Mouse (Mus musculus) heart, adult 8-10 months (tissue): Measurements from ENCODE around the gene Tspan1. TPM values are rescaled to one million over a fixed set of nuclear protein-coding genes. Genes with fewer than 3 reads are reported as not detected.

Source experiments
- DNase-seq: peaks from one replicate; pipeline ENCODE4 v3.0.0; 2022; ENCODE audit warnings: low spot score
- total RNA-seq, 4 experiments: library from RNA; stranded (reverse); gene quantifications; 2 replicates each; pipeline ENCODE4 v1.2.4; 2022

Tspan1 gene
- total RNA-seq, 4 experiments from 2014 or later = 0.55 TPM; not detected in 3

- DNase-seq = peak; percentile 66
These were observed 1.4 kb upstream of the Tspan1 start for GRCm38 (mm10) chr4:116168617-116169352.

GRCm38 (mm10) chr4:116165708-116166407, 1.5 kb downstream of the Tspan1 start:
- DNase-seq = no peak

DNA sequence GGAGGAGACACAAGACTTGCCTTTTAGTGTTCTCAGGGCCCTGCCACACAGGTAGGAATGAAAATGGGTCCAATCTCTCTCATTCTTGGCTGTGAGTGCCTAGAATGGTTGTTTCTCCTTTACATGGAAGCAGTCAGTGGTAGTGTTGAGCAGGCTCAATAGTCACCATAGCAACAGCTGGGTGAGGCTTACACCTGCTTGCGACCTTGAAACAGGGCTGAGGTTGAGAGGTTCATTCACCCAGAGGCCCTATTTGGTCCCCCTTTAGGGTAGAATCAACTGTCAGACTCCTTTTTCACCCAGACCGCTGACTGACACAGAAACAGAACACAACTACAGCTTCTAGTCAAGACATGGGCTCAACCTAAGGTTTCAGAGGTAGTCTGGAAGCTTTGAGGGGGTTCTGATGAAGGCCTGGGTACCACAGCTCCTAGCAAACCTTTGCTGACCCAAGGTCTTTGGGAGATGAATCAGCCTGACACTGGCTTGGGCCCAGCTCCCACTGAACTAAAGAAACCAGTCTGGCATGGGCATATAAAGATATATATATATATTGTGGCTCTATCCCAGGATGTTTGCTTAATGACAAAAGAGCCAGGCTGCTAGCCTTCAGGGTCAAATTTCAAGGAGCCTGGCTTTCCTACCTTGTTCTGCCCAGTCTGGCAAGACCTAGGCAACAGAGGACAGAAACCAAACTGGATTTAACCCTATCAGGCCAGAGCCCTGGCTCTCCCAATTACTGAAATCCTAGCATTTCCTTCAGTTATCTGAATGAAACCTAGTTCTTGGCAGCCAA, 2.4 kb downstream of the Tspan1 start:
- DNase-seq = no peak

- no peak for DNase-seq
These were observed 5.3 kb downstream of the Tspan1 start for GRCm38 (mm10) chr4:116162142-116162541.

- no peak for DNase-seq
These were observed 6.6 kb downstream of the Tspan1 start for GRCm38 (mm10) chr4:116160769-116161168.

- DNase-seq = no peak
These were observed 7.5 kb downstream of the Tspan1 start for GRCm38 (mm10) chr4:116159912-116160311.

DNA sequence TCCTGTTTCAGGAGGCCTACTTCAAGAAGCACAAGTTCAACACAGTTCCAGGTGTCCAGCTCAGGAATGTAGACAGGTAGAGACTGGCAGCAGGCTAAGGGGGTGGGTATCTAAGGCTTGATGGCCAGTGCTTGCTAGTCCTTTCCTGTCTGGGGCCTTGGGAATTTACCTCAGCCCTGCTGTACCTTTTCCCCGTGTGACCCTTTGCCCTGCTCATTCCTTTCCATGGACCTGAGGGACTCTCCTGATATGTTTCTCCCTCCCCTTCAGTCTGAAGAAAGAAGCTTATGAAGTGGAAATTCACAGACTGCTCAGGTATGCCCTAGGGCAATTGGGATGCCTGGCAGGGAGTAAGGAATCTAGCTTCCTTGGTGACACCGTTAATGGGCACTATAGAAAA, 9.5 kb downstream of the Tspan1 start:
- no peak for DNase-seq

DNA sequence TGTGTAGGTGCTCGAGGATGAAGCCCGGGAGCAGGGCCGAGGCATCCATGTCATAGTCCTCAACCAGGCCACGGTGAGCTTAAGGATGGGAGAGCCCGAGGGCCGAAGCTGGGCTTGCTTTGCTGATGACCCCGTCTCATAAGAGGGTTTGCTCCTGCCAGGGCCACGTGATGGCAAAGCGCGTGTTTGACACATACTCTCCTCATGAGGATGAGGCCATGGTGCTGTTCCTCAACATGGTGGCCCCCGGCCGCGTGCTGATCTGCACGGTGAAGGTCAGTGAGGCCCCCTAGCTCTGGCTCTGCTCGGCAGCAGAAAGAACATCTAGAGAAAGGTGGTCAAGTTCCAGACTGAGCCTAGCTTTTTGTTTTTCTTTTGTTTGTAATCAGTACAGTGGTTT, 14.7 kb downstream of the Tspan1 start:
- no peak for DNase-seq

GRCm38 (mm10) chr4:116151238-116151637, 16.2 kb downstream of the Tspan1 start, which contains the start of gene Lurap1:
Lurap1 (minus strand) TSS chr4:116151338.
- no peak for DNase-seq

- no peak for DNase-seq
These were observed 16.6 kb downstream of the Tspan1 start for GRCm38 (mm10) chr4:116150862-116151221.

GRCm38 (mm10) chr4:116150156-116150861, 17.1 kb downstream of the Tspan1 start:
- peak; percentile 35 for DNase-seq

DNA sequence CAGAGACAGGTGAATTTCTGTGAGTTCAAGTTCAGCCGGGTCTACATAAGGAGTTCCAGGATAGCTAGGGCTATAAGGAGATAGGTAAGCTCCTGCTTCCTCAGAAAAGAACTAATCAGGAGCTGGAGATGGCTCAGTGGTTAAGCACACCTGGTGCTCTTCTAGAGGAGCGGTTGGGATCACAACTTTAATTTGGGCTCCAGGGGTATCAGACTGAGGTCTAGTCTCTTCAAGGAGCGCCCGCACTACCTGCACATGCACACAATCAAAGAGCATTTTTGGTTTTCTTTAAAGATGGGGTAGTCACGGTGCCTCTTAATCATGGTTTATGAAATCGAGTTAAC, 17.6 kb downstream of the Tspan1 start:
- DNase-seq = no peak

- peak; percentile 60 for DNase-seq
These were observed 23.3 kb downstream of the Tspan1 start for GRCm38 (mm10) chr4:116143891-116144717.

DNA sequence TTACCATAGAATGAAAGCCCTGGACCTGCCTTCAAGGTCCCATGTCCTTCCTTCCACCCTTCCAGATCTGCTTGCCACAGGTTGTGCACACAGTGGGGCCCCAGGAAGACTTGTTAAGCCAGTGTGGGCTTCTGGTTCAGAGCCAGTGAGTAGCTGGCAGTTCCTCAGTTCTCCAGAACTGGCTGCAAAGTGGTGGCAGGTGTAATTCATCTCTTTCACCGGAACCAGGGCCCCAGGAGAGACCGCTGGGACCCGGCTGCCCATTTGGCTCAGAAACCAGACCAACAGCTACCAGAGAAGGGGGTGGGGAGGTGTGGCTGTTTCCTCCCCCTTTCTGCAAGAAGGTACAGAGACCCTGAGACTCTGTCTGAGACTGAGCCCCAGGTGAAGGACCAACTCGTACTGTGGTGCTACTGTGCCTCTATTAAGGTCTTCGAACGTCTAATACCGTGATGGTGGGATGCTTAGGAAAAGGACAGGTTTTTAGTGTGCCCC, 24.0 kb downstream of the Tspan1 start:
- DNase-seq = peak; percentile 11

GRCm38 (mm10) chr4:116142269-116142668, 25.1 kb downstream of the Tspan1 start:
- DNase-seq = no peak

GRCm38 (mm10) chr4:116141736-116142135, 25.7 kb downstream of the Tspan1 start:
- no peak for DNase-seq

GRCm38 (mm10) chr4:116140801-116141574, 26.4 kb downstream of the Tspan1 start:
- DNase-seq = no peak

DNA sequence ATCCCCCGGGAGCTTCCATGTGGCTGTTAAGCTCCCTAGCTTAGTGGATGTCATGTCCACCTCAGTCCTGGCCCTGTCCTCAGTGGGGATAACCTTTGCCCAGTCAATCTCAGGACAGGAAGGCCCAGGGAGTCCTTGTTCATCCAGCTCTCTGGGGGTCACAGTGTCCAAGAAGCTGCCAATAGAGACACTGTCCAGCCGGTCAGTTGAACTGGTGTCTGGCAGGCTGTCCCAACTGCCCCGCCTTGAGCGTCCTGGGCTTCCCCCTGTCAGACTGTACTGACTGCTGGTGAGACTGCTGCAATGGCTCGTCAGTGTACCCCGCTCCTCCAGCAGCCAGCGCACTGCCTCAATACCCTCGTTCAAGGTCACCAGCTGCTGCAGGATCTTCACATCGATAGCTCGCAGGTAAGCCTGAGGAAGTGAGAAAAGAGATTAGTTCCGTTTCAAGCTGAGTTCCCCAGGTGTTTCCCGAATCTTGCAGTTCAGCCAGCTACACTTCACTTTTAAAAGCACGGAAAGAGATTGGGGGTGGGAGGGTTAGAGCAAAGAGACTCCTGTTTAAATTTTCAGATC, 29.9 kb downstream of the Tspan1 start:
- no peak for DNase-seq

DNA sequence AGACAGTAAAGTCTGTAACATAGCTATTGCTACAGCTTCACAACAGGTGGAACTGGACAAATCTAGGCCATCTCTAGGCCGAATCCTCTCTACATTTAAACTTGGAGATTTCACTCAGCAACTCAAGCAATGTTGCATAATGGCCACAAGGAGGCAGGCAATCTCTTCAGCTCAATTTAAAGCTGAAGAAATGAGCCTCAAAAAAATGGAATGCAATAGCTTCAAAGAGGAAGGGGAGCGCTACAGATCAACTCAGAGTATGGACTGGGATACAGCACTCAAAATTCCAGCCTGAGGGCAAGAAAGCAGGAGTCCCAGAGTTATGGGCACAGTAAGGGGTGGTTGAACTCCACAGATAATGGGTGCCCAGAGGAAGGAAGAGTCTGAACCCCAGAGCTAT, 32.4 kb downstream of the Tspan1 start:
- DNase-seq = no peak

DNA sequence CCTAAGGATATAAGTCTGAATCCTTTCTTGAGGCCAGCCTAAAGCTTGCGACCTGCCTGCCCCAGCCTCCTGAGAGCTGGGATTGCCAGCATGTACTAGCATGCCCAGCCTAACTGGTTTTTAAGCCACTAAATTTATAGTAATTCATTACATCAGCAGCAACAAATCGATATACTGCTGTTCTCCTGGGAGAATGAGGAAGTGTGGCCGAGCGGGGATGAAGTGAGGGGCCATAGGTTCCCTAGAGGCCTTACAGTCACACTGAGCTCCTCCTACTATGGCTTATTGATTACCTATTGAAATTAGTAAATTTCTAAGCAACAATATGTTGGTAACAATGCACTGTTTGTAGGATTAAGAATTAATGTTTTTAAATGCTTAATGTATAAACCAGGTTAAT, 34.3 kb downstream of the Tspan1 start:
- no peak for DNase-seq
